ENCODE assay signal across 15 mouse cellular contexts in genomic region chr12:39341751-39342271, GRCm38 (mm10).
DNase-seq lines count a peak whose midpoint lies in the region; ATAC-seq and TF ChIP-seq lines count a peak whose summit lies in the region.
"Had no signal": no experiment of that assay in that cellular context is flagged by ENCODE, and none has a peak within 500 bp of the region (broad histone marks: within the 10 kb centered on the region; RNA-seq: fewer than 3 reads in every experiment).

No protein-coding gene starts in this region.

- no peak overlapping the region for H3K27ac ChIP-seq in forebrain, embryonic 14.5 days (ENCODE audit: low read depth, low read length)
- no peak overlapping the region for H3K27ac ChIP-seq in forebrain, embryonic 12.5 days
- no peak overlapping the region for H3K27ac ChIP-seq in neural tube, embryonic 13.5 days (replicated peaks)
- H3K27ac ChIP-seq in hindbrain, postnatal 0 days, result no peak overlapping the region
- H3K27ac ChIP-seq in liver, postnatal 0 days (ENCODE audit: low read depth), result no peak overlapping the region
- H3K27ac ChIP-seq in lung, postnatal 0 days (ENCODE audit: low read length), result no peak overlapping the region
- H3K27ac ChIP-seq: heart, adult 2 months; liver, embryonic 15.5 days had no signal

- 55% methylated on average over 5 of the region's 5 CpGs for WGBS in forebrain, embryonic 14.5 days
- 67% methylated on average over 5 of the region's 5 CpGs for WGBS in forebrain, embryonic 12.5 days
- whole genome bisulfite sequencing in neural tube, embryonic 13.5 days, result 61% methylated on average over 5 of the region's 5 CpGs
- 59% methylated on average over 5 of the region's 5 CpGs for WGBS in hindbrain, postnatal 0 days
- WGBS in liver, postnatal 0 days (ENCODE audit: insufficient replicate concordance), result 77% methylated on average over 5 of the region's 5 CpGs
- WGBS in lung, postnatal 0 days, result 89% methylated on average over 5 of the region's 5 CpGs

- no peak overlapping the region for H3K9ac ChIP-seq in forebrain, embryonic 14.5 days (ENCODE audit: low read length)
- no peak overlapping the region for H3K9ac ChIP-seq in forebrain, embryonic 12.5 days
- H3K9ac ChIP-seq in neural tube, embryonic 13.5 days, result no peak overlapping the region
- no peak overlapping the region for H3K9ac ChIP-seq in hindbrain, postnatal 0 days (replicated peaks; ENCODE audit: low read length)
- H3K9ac ChIP-seq in liver, postnatal 0 days (replicated peaks), result no peak overlapping the region
- H3K9ac ChIP-seq in lung, postnatal 0 days (replicated peaks; ENCODE audit: low read depth), result no peak overlapping the region
- H3K9ac ChIP-seq: liver, embryonic 15.5 days had no signal

- no peak for TF ChIP-seq EP300 in liver, postnatal 0 days (IDR thresholded peaks at IDR 0.05; ENCODE audit: low read depth)
- TF ChIP-seq EP300 in lung, postnatal 0 days (IDR thresholded peaks at IDR 0.05), result no peak

- H3K9me3 ChIP-seq in forebrain, embryonic 14.5 days (replicated peaks; ENCODE audit: control insufficient read depth, low read length), result no peaks in the 10 kb centered on the region
- no peaks in the 10 kb centered on the region for H3K9me3 ChIP-seq in forebrain, embryonic 12.5 days
- no peaks in the 10 kb centered on the region for H3K9me3 ChIP-seq in neural tube, embryonic 13.5 days
- H3K9me3 ChIP-seq in hindbrain, postnatal 0 days (ENCODE audit: low read length), result no peaks in the 10 kb centered on the region
- H3K9me3 ChIP-seq in liver, postnatal 0 days (ENCODE audit: low read length), result no peaks in the 10 kb centered on the region
- H3K9me3 ChIP-seq in lung, postnatal 0 days (ENCODE audit: low read length), result no peaks in the 10 kb centered on the region
- H3K9me3 ChIP-seq: liver, embryonic 15.5 days had no signal

- H3K36me3 ChIP-seq in forebrain, embryonic 14.5 days (ENCODE audit: control insufficient read depth, insufficient read depth, low read length), result no peaks in the 10 kb centered on the region
- H3K36me3 ChIP-seq in forebrain, embryonic 12.5 days (replicated peaks), result no peaks in the 10 kb centered on the region
- no peaks in the 10 kb centered on the region for H3K36me3 ChIP-seq in neural tube, embryonic 13.5 days
- H3K36me3 ChIP-seq in hindbrain, postnatal 0 days (ENCODE audit: insufficient read depth, low read length), result no peaks in the 10 kb centered on the region
- H3K36me3 ChIP-seq in liver, postnatal 0 days (replicated peaks; ENCODE audit: insufficient read depth, low read length), result no peaks in the 10 kb centered on the region
- H3K36me3 ChIP-seq in lung, postnatal 0 days (ENCODE audit: insufficient read depth, low read length), result no peaks in the 10 kb centered on the region
- H3K36me3 ChIP-seq: liver, embryonic 15.5 days had no signal

- peak; percentile 47 for DNase-seq in forebrain, embryonic 14.5 days (ENCODE audit: low spot score)
- DNase-seq in neural tube, embryonic 10.5 days (ENCODE audit: extremely low spot score, low spot score), result no peak
- peak; percentile 97 for DNase-seq in cerebellum, adult 9-11 months
- peak; percentile 64 for DNase-seq in hindbrain, postnatal 0 days (ENCODE audit: low spot score)
- no peak for DNase-seq in liver, postnatal 0 days
- DNase-seq in lung, postnatal 0 days (ENCODE audit: low spot score), result no peak
- DNase-seq: adrenal gland, adult 8-10 months; heart, adult 2 months; kidney, adult 8-10 months; kidney, postnatal 25 days; spleen, adult 18-20 months had no signal

- peaks cover 2% of the 10 kb centered on the region; the same call in 1 of the 2 replicates for H3K4me1 ChIP-seq in forebrain, embryonic 14.5 days (ENCODE audit: control insufficient read depth, insufficient read depth, low read length)
- no peaks in the 10 kb centered on the region for H3K4me1 ChIP-seq in forebrain, embryonic 12.5 days
- no peaks in the 10 kb centered on the region for H3K4me1 ChIP-seq in neural tube, embryonic 13.5 days (replicated peaks)
- H3K4me1 ChIP-seq in hindbrain, postnatal 0 days (ENCODE audit: insufficient read depth, low read length), result no peaks in the 10 kb centered on the region
- H3K4me1 ChIP-seq in liver, postnatal 0 days (ENCODE audit: insufficient read depth), result no peaks in the 10 kb centered on the region
- no peaks in the 10 kb centered on the region for H3K4me1 ChIP-seq in lung, postnatal 0 days (ENCODE audit: insufficient read depth, low read depth, low read length)
- H3K4me1 ChIP-seq: liver, embryonic 15.5 days had no signal

- H3K4me3 ChIP-seq in forebrain, embryonic 14.5 days (ENCODE audit: low read depth, low read length), result no peak overlapping the region
- no peak overlapping the region for H3K4me3 ChIP-seq in forebrain, embryonic 12.5 days (replicated peaks)
- no peak overlapping the region for H3K4me3 ChIP-seq in neural tube, embryonic 13.5 days
- no peak overlapping the region for H3K4me3 ChIP-seq in hindbrain, postnatal 0 days (ENCODE audit: low read length)
- H3K4me3 ChIP-seq in liver, postnatal 0 days (ENCODE audit: low read depth, low read length), result no peak overlapping the region
- no peak overlapping the region for H3K4me3 ChIP-seq in lung, postnatal 0 days (ENCODE audit: low read depth, low read length)
- H3K4me3 ChIP-seq: heart, adult 2 months; liver, embryonic 15.5 days had no signal

- H3K27me3 ChIP-seq in forebrain, embryonic 14.5 days (replicated peaks; ENCODE audit: control insufficient read depth, insufficient read depth, low read length), result no peaks in the 10 kb centered on the region
- H3K27me3 ChIP-seq in forebrain, embryonic 12.5 days, result no peaks in the 10 kb centered on the region
- no peaks in the 10 kb centered on the region for H3K27me3 ChIP-seq in neural tube, embryonic 13.5 days
- no peaks in the 10 kb centered on the region for H3K27me3 ChIP-seq in hindbrain, postnatal 0 days (ENCODE audit: insufficient read depth, low read length)
- H3K27me3 ChIP-seq in liver, postnatal 0 days (ENCODE audit: insufficient read depth, low read length), result no peaks in the 10 kb centered on the region
- no peaks in the 10 kb centered on the region for H3K27me3 ChIP-seq in lung, postnatal 0 days (replicated peaks; ENCODE audit: insufficient read depth, low read length)
- H3K27me3 ChIP-seq: liver, embryonic 15.5 days had no signal

- no peak for TF ChIP-seq CTCF in hindbrain, postnatal 0 days (IDR thresholded peaks at IDR 0.05; ENCODE audit: low read depth)
- no peak for TF ChIP-seq CTCF in liver, postnatal 0 days (IDR thresholded peaks at IDR 0.05; ENCODE audit: low read depth)
- TF ChIP-seq CTCF in lung, postnatal 0 days (IDR thresholded peaks at IDR 0.05), result no peak

- ATAC-seq in forebrain, embryonic 14.5 days, result peak; percentile 78; the same call in 1 of the 2 replicates
- ATAC-seq in forebrain, embryonic 12.5 days (ENCODE audit: low FRiP score), result no peak
- peak; percentile 47; the same call in 1 of the 2 replicates for ATAC-seq in neural tube, embryonic 13.5 days (ENCODE audit: low read depth)
- peak; percentile 81 for ATAC-seq in hindbrain, postnatal 0 days
- no peak for ATAC-seq in liver, postnatal 0 days
- no peak for ATAC-seq in lung, postnatal 0 days
- ATAC-seq: inflammation-experienced regulatory T-cells, adult 6 months had no signal

- H3K4me2 ChIP-seq in forebrain, embryonic 14.5 days (ENCODE audit: low read length), result no peak overlapping the region
- no peak overlapping the region for H3K4me2 ChIP-seq in forebrain, embryonic 12.5 days
- no peak overlapping the region for H3K4me2 ChIP-seq in neural tube, embryonic 13.5 days
- no peak overlapping the region for H3K4me2 ChIP-seq in hindbrain, postnatal 0 days (ENCODE audit: low read depth, low read length)
- no peak overlapping the region for H3K4me2 ChIP-seq in liver, postnatal 0 days (ENCODE audit: low read depth, low read length)
- no peak overlapping the region for H3K4me2 ChIP-seq in lung, postnatal 0 days (replicated peaks; ENCODE audit: low read depth, low read length)
- H3K4me2 ChIP-seq: liver, embryonic 15.5 days had no signal

Comparison
In these comparisons a context has a peak if more than half of its experiments do, and no peak if none do; other contexts are left out.
1. ATAC-seq: peak in forebrain, embryonic 14.5 days (single experiment), neural tube, embryonic 13.5 days (single experiment) and hindbrain, postnatal 0 days (single experiment); none in forebrain, embryonic 12.5 days (single experiment), liver, postnatal 0 days (single experiment) and lung, postnatal 0 days (single experiment).
2. DNase-seq: peak in forebrain, embryonic 14.5 days (single experiment), cerebellum, adult 9-11 months (single experiment) and hindbrain, postnatal 0 days (single experiment); none in neural tube, embryonic 10.5 days (single experiment), liver, postnatal 0 days (single experiment) and lung, postnatal 0 days (single experiment).